Mouse (Mus musculus) kidney, postnatal 4 days (tissue): ENCODE results near the gene Telo2.
"Not testable (repeated sequence)": the region's sequence is repeated elsewhere in the genome, so short reads cannot be mapped to it uniquely, and the experiment has no call there.

Experiments
- DNase-seq, 2 experiments: peaks; one replicate each; pipeline ENCODE4 v3.0.0; 2021; ENCODE audit warnings: mixed read lengths in 2 of 2

Gene Telo2

GRCm38 (mm10) chr17:25115664-25116432, at the start of gene Telo2:
TSS of gene Telo2 (minus strand) at chr17:25115967.
- peak; percentile 97 for DNase-seq

DNA sequence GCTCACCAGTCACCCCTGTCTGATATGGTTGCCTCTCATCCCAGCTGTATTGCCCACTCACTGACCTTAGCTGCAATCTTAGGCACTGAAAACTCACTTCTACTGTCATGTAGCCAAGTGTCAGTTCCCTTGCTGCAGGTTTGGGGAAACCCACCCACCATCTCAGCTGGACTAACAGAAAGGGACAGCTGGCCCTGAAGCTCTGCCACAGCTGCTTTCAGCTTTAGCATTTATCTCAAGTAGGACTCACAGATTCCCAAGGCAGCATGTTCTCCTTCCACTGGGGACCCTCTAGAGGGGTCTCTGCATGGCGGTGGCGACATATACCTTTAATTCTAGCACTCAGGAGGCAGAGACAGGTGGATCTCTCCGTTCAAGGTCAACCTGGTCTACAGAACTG, 49.0 kb upstream of the Telo2 start:
- DNase-seq = no peak

DNA sequence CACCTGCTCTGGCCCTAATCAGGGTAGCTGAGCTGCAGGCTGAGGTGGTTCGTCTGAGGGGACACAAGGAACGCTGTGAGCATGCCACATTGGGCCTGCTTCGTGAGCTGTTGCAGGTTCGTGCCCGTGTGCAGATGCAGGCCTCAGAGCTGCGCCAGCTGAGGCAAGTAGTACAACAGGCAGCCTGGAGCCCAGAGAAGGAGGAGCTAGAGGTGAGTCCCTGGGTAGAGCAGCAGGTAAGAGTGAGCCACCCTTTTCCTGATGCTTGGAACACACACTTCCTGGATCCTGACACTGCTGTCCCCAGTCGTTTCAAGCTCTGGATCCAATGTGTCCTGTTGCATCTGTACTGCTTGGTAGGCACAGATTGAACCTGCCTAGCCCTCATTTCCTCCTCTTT, 47.6 kb upstream of the Telo2 start:
- no peak for DNase-seq

- DNase-seq = no peak
Measured at GRCm38 (mm10) chr17:25162161-25162560, 46.4 kb upstream of the Telo2 start, which contains the start of gene Ccdc154. TSS of gene Ccdc154 (plus strand) at chr17:25162461.

- DNase-seq = peak; percentile 18 to 31
Measured at GRCm38 (mm10) chr17:25139960-25140359, 24.2 kb upstream of the Telo2 start.

DNA sequence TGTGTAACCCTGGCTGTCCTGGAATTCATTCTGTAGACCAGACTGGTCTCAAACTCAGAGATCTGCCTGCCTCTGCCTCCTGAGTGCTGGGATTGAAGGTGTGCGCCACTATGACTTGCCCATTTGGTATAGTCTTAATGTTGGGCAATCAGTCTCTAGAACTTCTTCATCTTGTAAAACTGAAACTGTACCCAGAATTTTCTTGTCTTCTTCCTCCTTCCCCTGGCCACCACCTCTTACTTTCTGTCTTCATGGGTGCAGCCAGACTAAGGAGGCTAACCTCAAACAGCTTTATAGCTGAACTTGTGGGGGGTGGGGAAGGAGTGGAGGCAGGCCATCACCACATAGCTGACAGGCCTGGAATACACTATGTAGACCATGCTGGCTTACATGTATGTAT, 23.0 kb upstream of the Telo2 start:
- DNase-seq = no peak

- peak in 1 of 2 experiments; percentile 8 for DNase-seq
Measured at GRCm38 (mm10) chr17:25135622-25136021, 19.9 kb upstream of the Telo2 start.

DNA sequence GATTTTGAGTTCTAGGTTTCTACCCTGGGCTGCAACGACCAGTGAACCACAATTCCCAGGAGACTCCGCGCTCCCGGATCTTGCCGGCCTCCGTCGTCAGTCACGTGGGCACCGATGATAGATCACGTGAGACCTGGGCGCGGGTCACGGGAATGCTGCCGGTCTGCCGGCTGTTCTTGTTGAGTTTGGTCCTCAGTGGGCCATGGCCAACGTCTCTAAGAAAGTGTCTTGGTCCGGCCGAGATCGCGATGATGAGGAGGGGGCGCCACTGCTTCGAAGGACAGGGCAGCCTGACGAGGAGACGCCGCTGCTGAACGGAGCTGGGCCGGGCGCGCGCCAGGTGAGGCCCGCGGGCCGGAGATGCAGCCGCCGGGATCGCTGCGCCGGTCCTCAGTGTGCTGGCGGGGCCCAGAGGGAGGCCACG, 17.5 kb upstream of the Telo2 start, which contains the start of gene Clcn7:
Gene Clcn7 (plus strand): TSS at position 117 of the 424 bp plus-strand sequence.
- DNase-seq = peak; percentile 95 to 97

GRCm38 (mm10) chr17:25130060-25130459, 14.3 kb upstream of the Telo2 start:
- no peak for DNase-seq

DNA sequence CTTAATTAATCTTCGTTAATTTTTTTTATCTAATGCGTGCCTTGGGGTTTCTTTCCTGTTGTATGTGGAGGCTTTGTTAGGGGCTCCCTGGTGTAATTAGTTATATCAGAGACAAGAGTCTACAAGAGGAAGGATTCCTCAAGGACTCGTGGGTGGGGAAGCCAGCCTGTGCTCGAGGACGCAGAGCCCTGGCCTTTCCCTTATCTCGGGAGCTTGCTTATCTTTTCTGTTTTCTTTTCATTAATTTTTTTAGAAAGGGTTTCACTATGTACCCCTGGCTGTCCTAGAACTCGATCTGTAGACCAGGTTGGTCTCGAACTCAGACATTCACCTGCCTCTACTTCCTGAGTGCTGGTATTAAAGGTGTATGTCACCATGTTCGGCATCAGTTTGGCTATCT, 11.9 kb upstream of the Telo2 start:
- no peak for DNase-seq

DNA sequence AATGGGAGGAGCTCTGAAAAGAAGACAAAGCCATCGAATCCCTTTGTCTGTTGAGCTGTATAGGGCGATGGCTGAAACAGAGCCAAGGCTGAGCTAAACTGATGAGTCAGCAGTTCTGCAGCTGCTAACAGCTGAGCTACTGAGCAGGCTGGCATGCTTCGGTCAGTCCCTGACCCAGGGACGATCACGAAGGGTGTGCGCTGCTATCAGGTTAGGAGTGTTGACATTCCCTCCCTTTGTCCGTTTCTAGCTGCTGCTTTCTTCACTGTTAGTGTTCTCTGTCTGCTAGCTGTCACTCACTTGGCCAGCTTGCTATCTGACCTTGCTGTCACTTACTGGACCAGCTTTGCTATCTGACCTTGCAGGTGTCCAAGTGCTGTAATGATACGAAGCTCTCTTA, 11.3 kb upstream of the Telo2 start:
- DNase-seq = peak in 1 of 2 experiments; percentile 16

DNA sequence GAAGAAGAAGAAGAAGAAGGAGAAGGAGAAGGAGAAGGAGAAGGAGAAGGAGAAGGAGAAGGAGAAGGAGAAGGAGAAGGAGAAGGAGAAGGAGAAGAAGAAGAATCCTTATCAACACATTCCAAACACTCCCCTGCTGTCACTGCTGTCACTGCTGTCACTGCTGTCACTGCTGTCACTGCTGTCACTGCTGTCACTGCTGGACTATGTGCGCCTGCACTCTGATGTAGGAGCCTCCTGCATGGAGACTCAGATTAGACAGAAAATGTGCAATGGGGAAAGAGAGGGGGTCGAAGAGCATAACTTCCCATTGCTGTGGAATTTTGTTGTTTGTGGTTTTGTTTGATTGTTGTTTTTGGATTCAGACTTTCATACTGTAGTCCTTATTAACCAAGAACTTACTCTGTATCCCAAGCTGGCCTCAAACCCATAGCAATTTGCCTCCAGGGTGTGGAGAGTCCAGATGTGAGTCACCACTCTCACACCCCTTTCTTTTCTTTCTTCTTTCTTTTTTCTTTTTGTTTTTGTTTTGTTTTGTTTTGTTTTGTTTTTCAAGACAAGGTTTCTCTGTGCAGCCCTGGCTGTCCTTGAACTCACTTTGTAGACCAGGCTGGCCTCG, 9.8 kb upstream of the Telo2 start:
- not testable (repeated sequence) for DNase-seq

GRCm38 (mm10) chr17:25123979-25124378, 8.2 kb upstream of the Telo2 start:
- DNase-seq = peak; percentile 26 to 35

DNA sequence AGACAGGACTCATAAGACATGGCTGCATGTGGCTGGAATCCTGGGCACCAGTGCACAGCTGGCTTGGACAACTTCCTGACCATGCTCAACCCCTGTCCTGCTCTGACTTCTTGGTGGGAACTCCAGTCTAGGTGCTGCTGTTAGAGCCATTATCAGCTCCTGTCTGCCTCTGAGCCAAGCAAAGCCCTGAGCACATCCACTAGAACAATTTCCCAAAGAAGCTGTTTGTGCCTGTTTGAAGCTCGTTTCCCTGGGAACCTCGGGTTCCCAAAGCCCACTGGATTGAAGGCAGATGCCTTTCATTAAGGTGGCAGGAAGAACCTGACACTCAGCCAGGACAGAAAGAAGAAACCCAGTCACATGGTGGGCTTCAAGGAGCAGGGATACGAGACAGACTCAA, 4.6 kb upstream of the Telo2 start, which contains the start of gene Ptx4:
Gene Ptx4 (plus strand): TSS at position 355 of the 400 bp plus-strand sequence.
- no peak for DNase-seq

- peak; percentile 14 to 19 for DNase-seq
Measured at GRCm38 (mm10) chr17:25117263-25117662, 1.5 kb upstream of the Telo2 start.

DNA sequence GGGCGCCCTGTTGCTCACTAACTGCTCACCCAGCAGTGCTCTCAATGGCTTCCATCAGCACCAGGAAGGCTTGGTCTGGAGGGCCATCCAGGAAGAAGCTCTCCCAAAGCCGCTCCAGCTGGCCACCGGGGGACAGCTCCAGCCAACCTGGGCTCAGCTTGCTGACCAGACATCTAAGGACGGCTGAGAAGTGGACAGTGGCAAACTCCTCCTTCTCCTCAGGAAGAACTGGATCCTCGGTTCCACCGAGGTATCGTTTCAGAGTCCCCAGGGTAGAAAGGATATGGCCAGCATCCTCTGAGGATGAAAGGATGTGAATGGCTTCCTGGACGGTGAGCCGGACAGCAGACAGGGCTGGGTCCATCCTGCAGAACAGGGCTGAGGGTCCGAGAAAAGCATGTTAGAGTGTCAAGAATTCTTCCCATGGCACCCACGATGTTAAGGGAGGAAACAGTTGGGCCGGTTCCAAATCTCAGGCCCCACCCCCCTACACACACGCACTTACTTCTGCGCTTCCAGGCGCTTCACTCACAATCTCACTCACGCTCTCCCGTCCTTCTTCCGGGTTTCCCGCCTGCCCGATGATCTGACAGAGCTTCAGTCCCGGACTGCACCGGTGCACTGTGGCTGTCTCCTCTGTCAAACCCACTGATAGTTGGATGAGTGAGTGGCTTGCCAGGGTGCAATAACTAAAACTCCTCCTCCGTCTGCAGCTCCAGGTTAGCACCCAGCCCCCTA, 690 bp downstream of the Telo2 start:
- DNase-seq = peak in 1 of 2 experiments; percentile 19

- DNase-seq = no peak
Measured at GRCm38 (mm10) chr17:25112423-25112810, 3.4 kb downstream of the Telo2 start.

DNA sequence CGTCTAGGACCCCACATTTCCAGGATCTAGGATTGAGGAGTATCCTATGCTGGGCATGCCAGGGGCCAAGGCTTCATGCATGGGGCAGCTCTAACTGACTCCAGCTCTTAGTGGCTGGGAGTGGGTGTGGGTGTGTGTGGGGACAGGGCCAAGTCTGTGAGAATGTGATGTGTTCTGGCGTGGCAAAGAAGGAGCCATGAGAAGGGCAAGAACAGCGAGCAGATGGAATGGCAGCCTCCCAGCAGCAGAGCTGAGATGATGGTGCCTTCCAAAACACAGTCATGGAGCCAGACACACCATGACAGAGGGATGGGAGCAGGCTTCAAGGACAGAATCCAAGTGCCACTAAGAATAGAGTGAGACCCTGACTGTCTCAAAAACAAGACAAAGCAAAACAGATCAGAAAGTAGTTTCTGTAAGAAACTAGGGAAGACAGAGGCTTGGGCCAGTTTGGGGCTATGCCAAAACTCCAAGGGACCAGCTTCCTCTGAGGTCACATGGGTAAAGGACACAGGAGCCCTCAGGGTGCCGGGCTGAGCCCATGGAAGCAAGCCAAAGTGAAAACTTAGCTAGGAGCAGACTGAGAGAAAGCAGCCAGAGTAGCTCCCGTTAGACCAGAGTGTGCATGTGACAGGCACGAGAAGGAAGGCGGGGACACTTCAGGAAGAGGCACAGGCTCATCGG, 3.9 kb downstream of the Telo2 start:
- DNase-seq = peak; percentile 8 to 12

GRCm38 (mm10) chr17:25111220-25111619, 4.5 kb downstream of the Telo2 start:
- DNase-seq = no peak

DNA sequence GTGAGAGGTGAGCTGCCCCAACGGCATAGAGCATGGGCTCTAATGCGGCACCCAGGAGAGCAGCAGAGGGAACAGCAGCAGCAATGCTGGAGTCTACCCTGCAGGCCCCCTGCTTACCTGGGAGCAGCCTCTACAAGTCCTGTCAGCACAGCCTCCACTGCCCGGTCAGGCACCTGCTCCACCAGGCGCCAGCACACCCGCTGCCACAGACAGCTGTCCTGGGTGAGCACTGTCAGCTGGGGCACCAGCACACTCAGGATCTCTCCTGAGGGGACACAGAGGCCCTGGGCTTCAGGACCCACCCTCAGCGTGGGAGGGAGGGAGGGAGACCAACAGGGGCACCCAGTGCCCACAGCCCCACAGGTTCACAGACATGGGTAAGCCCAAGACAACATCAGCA, 5.2 kb downstream of the Telo2 start:
- no peak for DNase-seq

DNA sequence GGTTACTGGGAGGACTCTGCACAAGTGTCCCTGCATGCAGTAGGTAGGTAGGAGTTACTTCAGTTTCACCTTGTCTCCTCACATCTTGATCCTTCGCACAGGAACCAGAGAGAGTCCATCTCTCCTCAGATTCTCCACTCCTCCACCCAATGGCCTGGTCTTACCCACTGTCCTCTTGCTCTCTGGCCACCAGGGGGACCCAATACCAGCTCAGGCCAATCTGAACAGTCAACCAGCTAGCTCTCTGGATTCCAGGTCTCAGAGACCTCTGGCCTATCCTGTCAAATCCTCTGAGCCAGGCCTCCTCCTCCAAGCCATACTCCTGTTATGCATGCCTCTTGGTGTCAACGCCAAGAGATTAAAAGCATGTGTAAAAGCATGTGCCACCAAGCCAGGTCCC, 6.2 kb downstream of the Telo2 start:
- DNase-seq = peak; percentile 62 to 71

DNA sequence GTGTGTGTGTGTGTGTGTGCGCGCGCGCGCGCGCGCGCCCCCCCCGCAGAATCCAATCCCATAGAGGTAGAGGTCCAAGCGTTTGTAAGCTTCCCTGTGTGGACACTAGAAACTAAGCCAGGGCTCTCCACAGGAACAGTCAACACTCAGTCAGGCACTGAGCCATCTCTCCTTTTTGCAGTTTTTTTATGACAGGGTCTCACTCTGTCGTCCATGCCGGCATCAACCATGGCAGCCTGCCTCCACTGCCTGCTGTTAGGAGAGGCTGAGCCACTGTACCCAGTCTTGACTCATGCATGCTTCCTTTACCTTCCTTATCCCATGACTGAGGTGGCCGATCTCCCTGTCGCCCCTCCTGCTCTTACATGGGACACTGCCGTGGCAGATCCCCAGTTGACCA, 8.0 kb downstream of the Telo2 start:
- no peak for DNase-seq

- no peak for DNase-seq
Measured at GRCm38 (mm10) chr17:25101338-25101737, 14.4 kb downstream of the Telo2 start.
